Mouse (Mus musculus) embryonic fibroblast, embryonic 13.5 days (primary cell): ENCODE measurements around the gene Slc7a5. TPM values are rescaled to one million over a fixed set of nuclear protein-coding genes. Genes with fewer than 3 reads are reported as not detected.
A peak's percentile ranks its signal among the peaks of the same experiment; 100 is the strongest.

Experiments used
- H3K27ac ChIP-seq: 2 replicates; pipeline ENCODE4 v1.5.1; 2012; ENCODE audit warnings: low read length, control low read depth, inconsistent platforms; ENCODE audit not compliant: insufficient read depth
- H3K4me1 ChIP-seq: 2 replicates; pipeline ENCODE4 v1.6.1; 2011; ENCODE audit warnings: low read length; ENCODE audit not compliant: control insufficient read depth, insufficient read depth
- H3K4me3 ChIP-seq: 2 replicates; pipeline ENCODE4 v1.5.1; 2011; ENCODE audit warnings: mild to moderate bottlenecking, control low read depth, low read length; ENCODE audit not compliant: insufficient read depth
- CTCF ChIP-seq: IDR thresholded peaks from 2 replicates; pipeline ENCODE4 v1.5.1; 2011; ENCODE audit warnings: mild to moderate bottlenecking, control low read depth, low read length, moderate library complexity, borderline replicate concordance; ENCODE audit not compliant: insufficient read depth
- POLR2A ChIP-seq: IDR thresholded peaks from 2 replicates; pipeline ENCODE4 v1.6.1; 2011; ENCODE audit warnings: low read depth, mild to moderate bottlenecking, control low read depth, low read length, moderate library complexity
- polyA plus RNA-seq: library from polyadenylated mRNA; stranded (reverse); fragments of >200 nt; gene quantifications from 2 replicates; pipeline ENCODE4 v1.2.4, GENCODE M21; 2011; ENCODE audit warnings: low read depth; ENCODE audit not compliant: missing spikeins, insufficient read length

Slc7a5 gene
- polyA plus RNA-seq, 1 experiment: 185 TPM

DNA sequence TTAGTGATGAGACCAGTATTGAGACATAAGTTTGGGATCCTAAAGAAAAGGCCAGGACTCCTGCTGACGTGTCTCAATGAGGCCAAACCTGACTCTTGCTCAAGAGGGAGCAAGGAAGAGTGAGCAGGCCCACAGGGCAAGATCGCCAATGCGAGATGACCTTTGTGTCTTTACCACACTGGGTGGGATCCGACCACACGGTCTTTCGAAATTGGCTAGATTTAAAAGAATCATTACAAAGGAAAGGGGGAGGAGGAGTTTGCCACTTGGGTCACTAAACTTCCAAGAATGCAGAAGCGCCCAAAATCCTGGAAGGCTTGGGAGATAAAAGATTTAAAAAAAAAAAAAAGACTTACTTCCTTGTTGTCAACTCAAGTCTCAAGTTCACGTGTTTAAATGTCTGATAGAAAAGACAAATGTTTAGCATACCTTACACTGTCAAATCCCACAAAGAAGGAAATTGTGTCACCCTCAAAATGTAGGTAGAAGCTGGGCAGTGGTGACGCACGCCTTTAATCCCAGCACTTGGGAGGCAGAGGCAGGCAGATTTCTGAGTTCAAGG, 60.2 kb downstream of the Slc7a5 start:
- Histone ChIP-seq H3K4me1 (peaks cover 3% of the 10 kb centered on the region; the same call in 1 of the 2 replicates), H3K27ac (no peak overlapping the region), H3K4me3 (no peak overlapping the region)
- TF ChIP-seq CTCF (no peak), POLR2A (0 out of 2 replicates have a peak, but pooled peaks have one; percentile 4)

DNA sequence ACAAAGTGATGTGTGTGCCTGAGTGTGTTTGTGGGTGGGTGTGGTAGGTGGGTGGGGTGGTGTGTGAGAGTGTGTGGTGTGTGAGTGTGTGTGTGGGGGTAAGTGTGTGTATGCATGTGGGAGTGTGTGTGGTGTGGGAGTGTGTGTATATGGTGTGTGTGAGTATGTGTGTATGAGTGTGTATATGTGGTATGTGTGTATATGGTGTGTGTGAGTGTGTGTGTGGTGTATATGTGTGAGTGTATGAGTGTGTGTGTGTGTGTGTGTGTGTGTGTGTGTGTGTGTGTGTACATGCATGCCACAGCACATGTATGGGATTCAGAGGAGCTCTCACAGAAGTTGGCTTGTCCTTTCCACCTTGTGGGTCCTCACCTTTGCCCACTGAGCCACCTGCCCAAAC, 60.7 kb downstream of the Slc7a5 start:
- Histone ChIP-seq H3K4me3 (no peak overlapping the region), H3K27ac (no peak overlapping the region), H3K4me1 (peaks cover 3% of the 10 kb centered on the region; the same call in 1 of the 2 replicates)
- TF ChIP-seq POLR2A (0 out of 2 replicates have a peak, but pooled peaks have one; percentile 12), CTCF (no peak)

DNA sequence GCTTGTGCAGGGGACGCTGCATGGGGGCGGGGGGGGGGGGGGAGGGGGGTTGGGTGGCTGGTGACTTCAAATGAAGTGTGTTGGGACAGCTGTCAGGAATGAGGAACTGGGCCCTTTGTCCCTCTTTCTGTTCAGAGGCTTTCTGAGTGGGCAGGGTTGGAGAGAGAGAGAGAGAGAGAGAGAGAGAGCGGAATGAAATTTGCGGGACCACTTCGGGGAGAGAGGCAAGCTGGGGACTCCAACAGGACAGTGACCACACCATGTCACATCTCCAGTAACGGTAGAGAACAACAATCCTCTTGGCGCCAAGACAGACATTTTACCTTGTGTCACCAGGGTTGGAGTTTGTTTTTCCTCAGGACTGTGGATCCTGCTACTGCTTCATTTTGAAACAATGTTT, 62.7 kb downstream of the Slc7a5 start:
- no peaks in the 10 kb centered on the region for H3K4me1 ChIP-seq
- TF ChIP-seq CTCF (no peak), POLR2A (no peak)

DNA sequence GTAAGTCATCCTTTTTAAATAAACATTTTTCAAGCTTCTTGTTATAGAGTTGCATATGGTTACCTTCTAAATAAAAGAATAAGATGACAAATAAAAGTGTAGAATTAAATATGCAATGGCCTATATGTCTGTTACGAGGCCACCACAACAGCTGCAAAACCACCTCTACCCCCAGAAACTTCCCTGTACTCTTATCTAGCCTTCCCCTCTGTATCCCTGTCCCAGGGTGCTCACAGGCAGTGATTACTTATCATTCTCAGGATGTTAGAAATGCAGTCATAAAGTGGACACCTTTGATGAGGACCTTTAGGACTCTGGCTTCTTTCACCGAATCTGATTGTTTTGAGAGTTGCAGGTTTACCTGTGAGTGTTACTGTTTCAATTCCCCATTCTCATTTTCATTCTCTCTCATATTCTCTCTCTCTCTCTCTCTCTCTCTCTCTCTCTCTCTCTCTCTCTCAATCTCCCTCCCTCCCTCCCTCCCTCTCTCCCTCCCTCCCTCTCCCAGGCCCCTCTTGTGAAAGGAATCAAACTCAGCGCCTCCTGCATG, 64.2 kb downstream of the Slc7a5 start:
- Histone ChIP-seq H3K4me3 (no peak overlapping the region), H3K4me1 (no peaks in the 10 kb centered on the region), H3K27ac (no peak overlapping the region)
- TF ChIP-seq CTCF: no peak
- TF ChIP-seq POLR2A: no peak

More for the DNA sequence above, 62.7 kb downstream of the Slc7a5 start:
- Histone ChIP-seq H3K27ac (no peak overlapping the region), H3K4me3 (no peak overlapping the region)

DNA sequence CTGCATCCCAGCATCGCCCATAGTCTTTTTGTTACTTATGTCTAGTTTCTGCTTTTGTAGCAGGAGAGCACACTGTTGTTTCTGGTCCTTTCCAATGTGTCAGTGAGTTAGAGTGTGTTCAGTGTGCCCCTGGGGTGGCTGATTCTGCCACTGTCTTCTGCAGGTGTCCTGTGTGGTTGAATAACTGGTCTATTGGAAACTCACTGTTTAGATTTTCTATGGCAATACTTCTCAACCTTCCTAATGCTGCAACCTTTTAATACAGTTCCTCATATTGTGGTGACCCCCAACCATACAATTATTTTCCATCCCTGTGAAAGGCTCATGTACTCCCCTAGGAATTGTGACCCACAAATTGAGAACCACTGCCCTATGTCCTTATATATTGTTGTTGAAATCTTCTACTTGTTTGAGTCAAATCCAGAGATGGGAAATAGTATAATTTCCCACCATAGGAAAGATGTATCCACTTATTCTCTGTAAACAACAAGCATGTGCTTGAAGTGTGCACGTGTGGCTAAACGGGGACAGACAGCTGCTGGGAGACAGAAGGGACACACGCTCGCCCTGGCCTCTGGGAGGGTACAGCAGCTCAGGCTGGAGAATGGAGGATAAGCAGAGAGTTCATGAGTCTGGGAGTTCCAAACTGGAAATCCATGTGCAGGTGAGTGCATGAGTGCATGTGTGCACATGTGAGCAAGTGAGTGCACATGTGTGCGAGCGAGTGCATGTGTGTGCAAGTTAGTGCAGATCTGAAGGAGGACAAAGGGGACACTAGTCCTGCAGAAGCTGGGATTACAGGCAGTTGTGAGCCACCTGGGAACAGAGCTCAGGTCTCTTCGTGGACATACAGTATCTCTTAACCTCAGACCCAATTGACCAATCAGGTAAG, 65.2 kb downstream of the Slc7a5 start:
- H3K27ac ChIP-seq: no peak overlapping the region
- TF ChIP-seq POLR2A: 0 out of 2 replicates have a peak, but pooled peaks have one; percentile 26
- TF ChIP-seq CTCF: no peak
- no peaks in the 10 kb centered on the region for H3K4me1 ChIP-seq
- H3K4me3 ChIP-seq: no peak overlapping the region

DNA sequence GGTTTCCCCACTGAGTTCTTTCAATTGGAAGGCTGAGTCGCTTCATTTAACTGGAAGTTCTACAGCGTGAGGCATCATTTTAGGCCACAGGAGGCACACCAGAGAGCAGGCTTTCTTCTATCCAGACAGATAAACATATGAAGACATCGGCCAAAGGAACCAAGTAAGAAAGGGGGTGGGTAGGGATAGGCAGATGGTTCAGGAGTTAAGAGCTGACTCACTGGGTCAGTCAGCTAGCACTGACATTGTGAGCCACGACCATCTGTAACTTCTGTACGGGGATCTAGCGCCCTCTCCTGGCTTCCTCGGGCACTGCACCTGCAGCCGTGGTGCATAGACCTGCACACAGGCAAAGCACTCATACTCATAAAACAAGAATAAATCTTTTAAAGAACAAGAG, 66.3 kb downstream of the Slc7a5 start:
- Histone ChIP-seq H3K4me1 (no peaks in the 10 kb centered on the region), H3K27ac (no peak overlapping the region), H3K4me3 (no peak overlapping the region)
- TF ChIP-seq CTCF (peak; percentile 65), POLR2A (no peak)

DNA sequence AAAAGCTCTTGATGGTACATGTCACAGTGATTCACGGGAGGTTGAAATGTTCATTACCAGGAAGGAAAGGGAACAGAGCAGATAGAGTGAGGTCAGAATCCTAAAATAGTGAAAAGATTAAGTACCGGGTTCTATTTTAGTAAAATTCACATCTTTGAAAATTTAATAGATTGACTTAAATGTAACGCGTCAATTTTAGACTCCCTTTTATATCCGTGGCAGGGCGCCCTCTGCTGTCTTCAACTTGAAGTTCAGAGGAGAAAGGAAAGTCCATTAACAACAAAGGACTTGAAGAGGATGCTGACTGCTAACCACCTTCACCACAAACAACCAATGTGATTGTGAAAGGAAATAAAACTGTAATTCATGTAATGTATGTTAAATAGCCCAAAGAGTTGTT, 75.0 kb downstream of the Slc7a5 start:
- Histone ChIP-seq H3K4me1 (no peaks in the 10 kb centered on the region), H3K4me3 (no peak overlapping the region), H3K27ac (peak overlapping the region; percentile 95)
- TF ChIP-seq POLR2A (no peak), CTCF (no peak)

DNA sequence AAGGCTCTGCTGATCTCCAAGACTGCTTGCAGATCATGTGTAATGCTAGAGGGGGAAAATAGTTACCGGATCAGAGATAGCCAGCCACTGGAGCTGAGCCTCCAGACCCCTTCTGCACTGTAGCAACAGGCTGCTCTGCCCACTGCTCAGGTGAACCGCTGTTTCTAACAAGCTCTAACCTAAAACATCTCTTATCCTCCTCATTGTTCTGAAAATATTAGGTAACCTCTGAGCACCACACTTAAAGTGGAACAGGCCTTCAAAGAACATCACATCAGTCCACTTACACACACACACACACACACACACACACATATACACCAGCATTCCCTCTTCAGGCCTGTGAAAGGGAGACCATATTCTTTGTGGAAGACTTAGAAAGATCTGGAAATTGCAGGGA, 75.4 kb downstream of the Slc7a5 start:
- Histone ChIP-seq H3K27ac (peak overlapping the region; percentile 95), H3K4me3 (no peak overlapping the region), H3K4me1 (no peaks in the 10 kb centered on the region)
- TF ChIP-seq POLR2A (no peak), CTCF (no peak)

Other genes starting within 250 kb of the Slc7a5 start
- gene Jph3, start 178.1 kb downstream of the Slc7a5 start, polyA plus RNA-seq: not detected in 2 replicates
- 21.1 and 26.4 TPM in 2 replicates for gene Klhdc4, start 78.1 kb downstream of the Slc7a5 start, polyA plus RNA-seq
- gene Car5a, start 37.2 kb upstream of the Slc7a5 start, polyA plus RNA-seq: 0.53 and 3.5 TPM in 2 replicates
- gene Banp, start 42.1 kb upstream of the Slc7a5 start, polyA plus RNA-seq: 32.1 and 38.9 TPM in 2 replicates